Mouse (Mus musculus) neural tube, embryonic 13.5 days (tissue): ENCODE measurements at regions not wholly inside any gene's neighbourhood (a gene's known extent, or its start where the extent isn't known, plus 50 kb on each side); places are given as distances from the start of the nearest gene placed in this dataset.
"Not testable (repeated sequence)": the region's sequence is repeated elsewhere in the genome, so short reads cannot be mapped to it uniquely, and the experiment has no call there.

Experiments
- ATAC-seq: fragments of 200-750 bp; cut with Nextera tagmentation; 2 replicates; pipeline ENCODE4 v1.8.0; 2017; ENCODE audit warnings: low read depth, mild to moderate bottlenecking, moderate TSS enrichment, moderate library complexity
- H3K27ac ChIP-seq: fragments of 300-500 bp; sonication (generic); replicated peaks from 2 replicates; pipeline ENCODE4 v1.5.1; 2015; ENCODE audit warnings: moderate library complexity, mild to moderate bottlenecking, inconsistent platforms
- H3K27me3 ChIP-seq: fragments of 300-500 bp; sonication (generic); 2 replicates; pipeline ENCODE4 v1.6.1; 2015; ENCODE audit warnings: mild to moderate bottlenecking, inconsistent platforms
- H3K36me3 ChIP-seq: fragments of 300-500 bp; sonication (generic); 2 replicates; pipeline ENCODE4 v1.6.1; 2015; ENCODE audit warnings: mild to moderate bottlenecking, inconsistent platforms
- H3K4me1 ChIP-seq: fragments of 300-500 bp; sonication (generic); replicated peaks from 2 replicates; pipeline ENCODE4 v1.6.1; 2015; ENCODE audit warnings: inconsistent platforms
- H3K4me2 ChIP-seq: fragments of 300-500 bp; sonication (generic); 2 replicates; pipeline ENCODE4 v1.6.1; 2015; ENCODE audit warnings: inconsistent platforms, mild to moderate bottlenecking, moderate library complexity
- H3K4me3 ChIP-seq: fragments of 300-500 bp; sonication (generic); 2 replicates; pipeline ENCODE4 v1.5.1; 2015; ENCODE audit warnings: mild to moderate bottlenecking, inconsistent platforms
- H3K9ac ChIP-seq: fragments of 300-500 bp; sonication (generic); 2 replicates; pipeline ENCODE4 v1.6.1; 2015; ENCODE audit warnings: moderate library complexity, mild to moderate bottlenecking, inconsistent platforms
- H3K9me3 ChIP-seq: fragments of 300-500 bp; sonication (generic); 2 replicates; pipeline ENCODE4 v1.6.1; 2016; ENCODE audit warnings: inconsistent platforms
- WGBS: fragments of 180-500 bp; shearing (Covaris S2); methylation state at CpG from one replicate; pipeline ENCODE4 v1.1.7; 2015; 5-methylcytosine and 5-hydroxymethylcytosine counted together

DNA sequence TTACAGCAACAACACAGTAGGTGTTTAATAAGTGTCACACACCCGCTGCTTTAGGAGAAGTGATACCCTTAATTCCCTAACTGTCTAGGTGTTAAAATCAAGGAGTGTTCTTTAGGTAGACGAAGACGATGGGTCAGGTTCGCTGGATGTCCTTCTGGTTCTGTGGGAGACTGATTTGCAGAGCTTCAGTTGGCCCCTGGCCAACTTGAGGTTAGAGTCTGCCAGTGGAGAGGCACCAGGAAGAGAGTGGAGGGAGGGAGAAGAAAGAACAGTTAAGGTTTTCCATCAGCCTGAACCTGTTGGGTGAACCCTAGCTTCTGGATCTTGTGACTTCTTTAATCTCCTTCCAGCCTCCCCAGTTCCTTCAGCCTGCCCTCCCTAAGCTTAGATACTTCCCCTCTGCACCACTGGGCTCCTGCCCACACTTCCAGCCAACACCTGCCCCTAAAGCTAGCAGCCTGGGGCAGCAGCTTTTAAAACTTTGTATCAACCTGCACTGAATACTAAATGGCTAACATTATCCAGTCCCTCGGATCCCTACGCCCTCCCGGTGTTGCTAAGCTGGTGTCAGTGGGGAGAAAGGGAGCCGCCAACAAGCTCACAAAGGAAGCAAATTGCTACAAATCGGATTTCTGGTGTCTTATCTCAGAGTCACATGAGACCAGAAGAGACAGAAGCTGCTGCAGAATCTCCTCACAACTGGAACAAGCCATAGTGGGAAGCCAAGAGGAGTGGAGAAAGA is 62.1 kb upstream of the Adgrl1 start:
- 61% methylated on average over 9 of the region's 9 CpGs for WGBS

DNA sequence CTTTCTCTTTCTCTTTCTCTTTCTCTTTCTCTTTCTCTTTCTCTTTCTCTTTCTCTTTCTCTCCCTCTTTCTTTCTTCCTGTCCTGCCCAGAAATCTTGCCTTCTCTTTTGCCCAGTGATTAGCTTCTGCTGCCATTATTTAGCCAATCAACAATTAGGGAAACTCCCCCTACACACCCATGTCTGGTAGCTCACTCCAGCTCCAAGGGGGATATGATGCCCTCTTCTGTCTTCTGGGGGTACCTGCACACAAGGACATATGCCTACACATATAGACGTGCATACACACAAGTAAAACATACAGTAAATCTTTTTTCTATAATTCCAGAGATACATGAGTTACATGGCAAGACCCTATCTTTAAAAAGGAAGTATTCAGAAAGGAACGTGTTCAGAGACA is 70.1 kb upstream of the Adgrl1 start:
- Histone ChIP-seq H3K9me3 (no peaks in the 10 kb centered on the region), H3K4me2 (no peak overlapping the region), H3K4me1 (no peaks in the 10 kb centered on the region), H3K27ac (no peak overlapping the region), H3K9ac (no peak overlapping the region), H3K4me3 (no peak overlapping the region), H3K36me3 (no peaks in the 10 kb centered on the region), H3K27me3 (no peaks in the 10 kb centered on the region; the same call in 1 of the 2 replicates)
- WGBS = 87% methylated on average over 2 of the region's 2 CpGs
- no peak for ATAC-seq

More for the DNA sequence above, 62.1 kb upstream of the Adgrl1 start:
- Histone ChIP-seq H3K36me3 (no peaks in the 10 kb centered on the region), H3K4me1 (no peaks in the 10 kb centered on the region; the same call in 1 of the 2 replicates), H3K27me3 (peaks cover 3% of the 10 kb centered on the region; the same call in 1 of the 2 replicates), H3K9ac (no peak overlapping the region), H3K27ac (no peak overlapping the region), H3K4me3 (no peak overlapping the region), H3K4me2 (no peak overlapping the region), H3K9me3 (peaks cover 3% of the 10 kb centered on the region; the same call in 1 of the 2 replicates)
- ATAC-seq = no peak

DNA sequence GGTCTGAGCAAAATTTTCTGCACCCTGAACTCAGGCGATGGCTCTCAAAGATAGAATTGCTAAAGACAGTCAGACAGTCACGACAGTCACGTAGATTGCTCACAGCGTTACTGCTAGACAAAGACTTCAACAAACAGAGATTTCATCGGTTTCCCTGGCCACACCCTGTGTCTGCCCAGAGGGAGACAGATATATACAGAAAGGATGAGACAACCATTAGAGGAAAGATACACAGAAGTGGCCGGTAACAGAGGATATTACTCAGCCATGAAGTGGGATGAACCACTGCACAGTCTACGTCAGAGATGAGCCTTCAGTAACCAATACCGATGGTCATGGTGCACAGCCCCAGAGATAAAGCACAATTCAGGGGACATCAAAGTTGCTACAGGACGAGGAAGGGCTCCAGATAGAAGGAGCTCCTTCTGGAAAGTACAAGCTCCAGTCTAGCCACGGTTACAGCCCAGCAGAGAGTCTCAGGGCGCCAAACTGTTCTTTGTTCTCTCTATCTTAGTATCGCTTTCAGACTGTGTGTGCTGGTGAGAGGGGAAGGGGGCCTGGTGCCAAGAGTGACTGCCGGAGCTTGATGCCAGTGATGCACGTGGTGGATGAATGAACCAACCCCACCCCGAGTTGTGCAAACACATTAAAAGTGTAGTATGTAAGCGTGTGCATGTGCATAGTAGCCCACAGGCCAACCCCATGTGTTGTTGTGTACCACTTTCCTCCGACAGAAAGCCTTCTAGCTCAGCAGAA is 74.8 kb upstream of the Adgrl1 start:
- H3K9ac ChIP-seq = no peak overlapping the region
- no peak overlapping the region for H3K27ac ChIP-seq
- WGBS = 84% methylated on average over 17 of the region's 17 CpGs
- no peak overlapping the region for H3K4me3 ChIP-seq
- no peak overlapping the region for H3K4me2 ChIP-seq
- no peaks in the 10 kb centered on the region for H3K27me3 ChIP-seq
- no peaks in the 10 kb centered on the region for H3K36me3 ChIP-seq
- no peak for ATAC-seq
- no peaks in the 10 kb centered on the region for H3K9me3 ChIP-seq
- no peaks in the 10 kb centered on the region for H3K4me1 ChIP-seq

DNA sequence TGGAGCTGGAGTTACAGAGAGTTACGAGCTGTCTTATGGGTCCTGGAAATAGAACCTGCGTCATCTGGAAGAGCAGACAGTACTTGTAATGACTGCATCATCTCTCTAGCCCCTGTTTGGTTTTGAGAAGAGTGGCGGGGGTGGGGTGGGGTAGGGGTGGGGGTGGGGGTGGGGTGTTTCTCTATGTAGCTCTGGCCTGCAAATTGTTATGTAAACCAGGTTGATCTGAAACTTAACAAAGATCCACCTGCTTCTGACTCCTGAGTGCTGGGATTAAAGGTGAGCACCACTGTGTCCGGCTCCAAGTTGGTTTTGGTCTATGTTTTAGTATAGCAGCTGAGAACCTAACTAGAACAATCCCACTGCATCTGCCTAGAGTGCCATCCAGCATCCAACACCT is 78.0 kb upstream of the Adgre5 start:
- H3K9ac ChIP-seq = no peak overlapping the region
- no peak overlapping the region for H3K4me2 ChIP-seq
- H3K4me1 ChIP-seq = no peaks in the 10 kb centered on the region
- H3K36me3 ChIP-seq = no peaks in the 10 kb centered on the region
- H3K4me3 ChIP-seq = no peak overlapping the region
- no peak overlapping the region for H3K27ac ChIP-seq
- no peak for ATAC-seq
- H3K27me3 ChIP-seq = 0 out of 2 replicates have a peak, but pooled peaks cover 2% of the 10 kb centered on the region
- no peaks in the 10 kb centered on the region for H3K9me3 ChIP-seq
- 81% methylated on average over 4 of the region's 4 CpGs for WGBS

- Histone ChIP-seq H3K4me2 (no peak overlapping the region), H3K36me3 (no peaks in the 10 kb centered on the region), H3K27me3 (no peaks in the 10 kb centered on the region), H3K9me3 (no peaks in the 10 kb centered on the region), H3K27ac (no peak overlapping the region), H3K9ac (no peak overlapping the region), H3K4me1 (no peaks in the 10 kb centered on the region), H3K4me3 (no peak overlapping the region)
- ATAC-seq = no peak
- 81% methylated on average over 2 of the region's 2 CpGs for WGBS
These were observed 69.5 kb upstream of the Adgre5 start for GRCm38 (mm10) chr8:83810651-83811050.

GRCm38 (mm10) chr8:83805612-83806011 is 64.5 kb upstream of the Adgre5 start:
- ATAC-seq = no peak
- Histone ChIP-seq H3K36me3 (no peaks in the 10 kb centered on the region), H3K4me2 (no peak overlapping the region), H3K4me1 (no peaks in the 10 kb centered on the region), H3K9me3 (no peaks in the 10 kb centered on the region), H3K9ac (no peak overlapping the region), H3K27me3 (no peaks in the 10 kb centered on the region), H3K4me3 (no peak overlapping the region), H3K27ac (no peak overlapping the region)
- WGBS = 71% methylated on average over 6 of the region's 6 CpGs

- not testable (repeated sequence) for H3K9me3 ChIP-seq, H3K4me2 ChIP-seq, H3K36me3 ChIP-seq, ATAC-seq, H3K4me3 ChIP-seq, H3K27me3 ChIP-seq, H3K4me1 ChIP-seq, H3K9ac ChIP-seq, H3K27ac ChIP-seq
- WGBS = 43% methylated on average over 1 of the region's 1 CpGs
These were observed 62.2 kb upstream of the Adgre5 start for GRCm38 (mm10) chr8:83803312-83803711.

GRCm38 (mm10) chr8:83802506-83802905 is 61.4 kb upstream of the Adgre5 start:
- no peak overlapping the region for H3K27ac ChIP-seq
- ATAC-seq = no peak
- no peaks in the 10 kb centered on the region for H3K9me3 ChIP-seq
- WGBS = 34% methylated on average over 3 of the region's 3 CpGs
- no peak overlapping the region for H3K4me2 ChIP-seq
- no peaks in the 10 kb centered on the region for H3K27me3 ChIP-seq
- no peak overlapping the region for H3K4me3 ChIP-seq
- H3K4me1 ChIP-seq = no peaks in the 10 kb centered on the region
- H3K36me3 ChIP-seq = no peaks in the 10 kb centered on the region
- H3K9ac ChIP-seq = no peak overlapping the region

DNA sequence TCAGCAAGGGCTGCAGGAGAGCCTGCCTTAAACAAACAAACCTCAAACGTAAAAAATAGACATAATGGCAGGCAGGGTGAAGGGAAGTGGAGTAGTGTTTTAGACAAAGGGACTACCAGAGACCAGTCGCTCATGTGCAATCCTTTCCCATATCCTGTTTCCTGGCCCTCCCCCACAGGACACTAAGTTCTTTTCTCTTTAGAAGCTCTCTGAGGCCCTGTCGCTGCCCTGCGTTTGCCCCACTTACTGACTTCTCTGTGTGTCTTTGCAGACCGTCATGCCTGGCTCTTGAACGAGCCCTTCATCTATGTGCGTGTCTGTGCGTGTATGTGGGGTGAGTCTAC is 58.5 kb upstream of the Adgre5 start:
- WGBS = 83% methylated on average over 8 of the region's 8 CpGs
- H3K9me3 ChIP-seq = no peaks in the 10 kb centered on the region
- H3K36me3 ChIP-seq = no peaks in the 10 kb centered on the region
- no peaks in the 10 kb centered on the region for H3K4me1 ChIP-seq
- no peak overlapping the region for H3K4me2 ChIP-seq
- no peak overlapping the region for H3K27ac ChIP-seq
- H3K9ac ChIP-seq = no peak overlapping the region
- H3K27me3 ChIP-seq = no peaks in the 10 kb centered on the region
- H3K4me3 ChIP-seq = no peak overlapping the region
- no peak for ATAC-seq

DNA sequence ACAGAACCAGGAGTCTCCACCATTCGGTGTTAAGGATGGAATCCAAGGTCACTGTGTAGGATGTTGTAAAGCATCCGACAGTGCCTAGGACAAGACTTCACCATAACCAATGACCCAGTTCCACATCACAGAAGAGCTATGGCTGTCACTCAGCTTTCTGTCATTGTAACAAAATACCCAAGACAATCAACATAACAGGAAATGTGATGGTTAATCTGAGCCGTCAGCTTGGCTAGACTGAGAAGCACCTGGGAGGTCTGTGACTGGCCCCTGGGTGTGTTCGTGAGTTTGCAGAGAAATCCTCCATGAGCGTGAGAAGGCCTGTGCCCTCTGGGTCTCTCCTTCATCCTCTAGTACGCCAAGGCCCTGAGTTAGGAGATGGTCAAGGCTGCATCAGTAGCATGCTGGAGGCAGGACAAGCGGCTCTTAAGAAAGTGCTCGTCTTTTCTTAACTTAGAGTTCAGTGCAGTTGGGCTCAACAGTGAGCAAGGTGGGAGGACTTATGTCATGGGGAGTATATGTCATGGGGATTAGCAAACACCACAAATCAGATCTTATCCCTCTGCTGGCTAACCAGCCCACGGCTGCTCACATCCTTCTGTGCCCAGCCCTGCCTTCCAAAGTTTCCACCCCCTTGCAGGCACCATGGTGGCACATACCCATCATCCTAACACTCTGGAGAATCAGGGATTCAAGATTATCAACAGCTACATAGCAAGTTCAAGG is 57.9 kb upstream of the Adgre5 start:
- 84% methylated on average over 9 of the region's 9 CpGs for WGBS
- no peaks in the 10 kb centered on the region for H3K36me3 ChIP-seq
- ATAC-seq = no peak
- H3K4me1 ChIP-seq = 0 out of 2 replicates have a peak, but pooled peaks cover under 1% of the 10 kb centered on the region
- H3K27ac ChIP-seq = no peak overlapping the region
- no peaks in the 10 kb centered on the region for H3K27me3 ChIP-seq
- no peak overlapping the region for H3K4me2 ChIP-seq
- no peak overlapping the region for H3K9ac ChIP-seq
- H3K9me3 ChIP-seq = no peaks in the 10 kb centered on the region
- H3K4me3 ChIP-seq = no peak overlapping the region

GRCm38 (mm10) chr8:83793491-83794238 is 52.5 kb upstream of the Adgre5 start:
- Histone ChIP-seq H3K27ac (peak overlapping the region; percentile 23; the same call in 1 of the 2 replicates), H3K9me3 (no peaks in the 10 kb centered on the region), H3K4me3 (no peak overlapping the region), H3K27me3 (no peaks in the 10 kb centered on the region; the same call in 1 of the 2 replicates), H3K4me1 (peaks cover 3% of the 10 kb centered on the region; the same call in 1 of the 2 replicates), H3K36me3 (no peaks in the 10 kb centered on the region), H3K4me2 (peak overlapping the region; percentile 2; the same call in 1 of the 2 replicates), H3K9ac (0 out of 2 replicates have a peak overlapping the region, but pooled peaks have one; percentile 1)
- 50% methylated on average over 16 of the region's 16 CpGs for WGBS
- ATAC-seq = no peak
